Mouse (Mus musculus): ENCODE results near the gene Sh3d21. TPM values are rescaled to one million over a fixed set of nuclear protein-coding genes. Genes with fewer than 3 reads are reported as not detected.

The Sh3d21 gene
- total and polyA plus RNA-seq, 3 experiments, result 0.31 to 1.3 TPM; not detected in 1

DNA sequence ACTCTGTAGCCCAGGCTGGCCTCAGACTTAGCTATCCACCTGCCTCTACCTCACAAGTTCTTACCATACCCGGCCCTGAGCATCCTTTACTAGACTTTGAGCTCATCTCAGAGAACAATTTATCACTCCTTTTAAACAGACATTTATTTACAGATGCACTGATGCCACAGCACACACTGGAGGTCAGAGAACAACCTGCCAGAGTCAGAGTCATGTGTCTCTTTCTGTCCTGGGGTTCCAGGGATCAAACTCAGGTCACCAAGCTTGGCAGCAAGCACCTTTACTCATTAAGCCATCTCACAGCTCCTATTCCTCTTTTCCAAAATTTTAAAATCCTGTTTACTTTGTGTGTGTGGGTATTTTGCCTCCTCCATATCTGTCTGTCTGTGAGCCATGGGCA is 42.1 kb upstream of the Sh3d21 start:
- H3K27me3 ChIP-seq (ENCODE audit: control insufficient read depth in 1 of 2, insufficient read depth in 2 of 2, low read length in 2 of 2), result no peaks in the 10 kb centered on the region
- H3K36me3 ChIP-seq (ENCODE audit: control insufficient read depth in 1 of 2, insufficient read depth in 2 of 2, low read length in 2 of 2), result peaks cover 3 to 5% of the 10 kb centered on the region in 2 experiments; a peak in 3 of 4 replicates
- H3K79me2 ChIP-seq (ENCODE audit: control insufficient read depth, insufficient read depth, low read length, poor library complexity), result peaks cover 22% of the 10 kb centered on the region
- H3K9ac ChIP-seq (ENCODE audit: control insufficient read depth, low read depth, low read length, poor library complexity, severe bottlenecking), result no peak overlapping the region
- no peak overlapping the region for H3K4me3 ChIP-seq (ENCODE audit: control insufficient read depth in 1 of 2, insufficient read depth in 1 of 2, low read depth in 2 of 2, low read length in 2 of 2)
- no peak for DNase-seq (ENCODE audit: low read depth, low spot score)
- H3K9me3 ChIP-seq (replicated peaks; ENCODE audit: insufficient read depth, low read length), result no peaks in the 10 kb centered on the region
- H3K27ac ChIP-seq (ENCODE audit: control insufficient read depth, low read depth, low read length), result no peak overlapping the region
- peaks cover 1 to 9% of the 10 kb centered on the region in 2 experiments for H3K4me1 ChIP-seq (ENCODE audit: control insufficient read depth in 1 of 2, insufficient read depth in 2 of 2, low read length in 2 of 2)
- TF ChIP-seq MXI1 (IDR thresholded peaks at IDR 0.05; ENCODE audit: low read depth, low read length) (no peak), MAX (IDR thresholded peaks at IDR 0.05; ENCODE audit: low read length) (no peak), E2F4 (IDR thresholded peaks at IDR 0.05; ENCODE audit: borderline replicate concordance, low read depth, low read length) (no peak), BHLHE40 (IDR thresholded peaks at IDR 0.05; ENCODE audit: borderline replicate concordance, low read depth, low read length) (no peak), POLR2AphosphoS2 (IDR thresholded peaks at IDR 0.05; ENCODE audit: low read length) (no peak)

DNA sequence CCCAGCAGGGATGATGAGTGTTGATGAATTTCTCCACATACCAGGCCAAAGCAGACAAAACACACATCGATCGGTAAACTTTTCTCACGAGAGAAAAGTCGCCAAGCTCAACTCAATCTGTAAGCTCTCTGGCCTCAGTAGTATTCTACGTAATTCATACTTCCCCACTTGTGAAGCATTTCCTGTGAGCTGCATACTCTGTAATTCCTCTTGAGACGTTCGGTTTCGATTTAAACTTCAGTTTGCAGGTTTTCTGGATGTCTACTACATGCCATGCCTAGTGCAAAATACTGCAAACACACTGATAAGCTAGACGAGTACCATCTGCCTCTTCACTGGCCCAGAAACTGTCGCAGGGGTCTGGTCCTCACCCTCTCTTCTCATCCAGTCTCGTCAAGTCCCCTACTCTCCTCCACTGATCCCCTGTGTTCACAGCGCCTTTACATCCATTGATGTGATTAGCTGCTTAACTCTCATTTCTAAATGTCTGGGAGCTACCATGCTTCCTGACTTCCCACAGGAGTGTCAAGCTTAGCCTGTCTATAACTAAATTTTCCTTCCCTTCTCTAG is 41.5 kb upstream of the Sh3d21 start:
- Histone ChIP-seq H3K9me3 (replicated peaks; ENCODE audit: insufficient read depth, low read length) (no peaks in the 10 kb centered on the region), H3K79me2 (ENCODE audit: control insufficient read depth, insufficient read depth, low read length, poor library complexity) (peaks cover 28% of the 10 kb centered on the region), H3K4me1 (ENCODE audit: control insufficient read depth in 1 of 2, insufficient read depth in 2 of 2, low read length in 2 of 2) (peaks cover 4 to 12% of the 10 kb centered on the region in 2 experiments), H3K4me3 (ENCODE audit: control insufficient read depth in 1 of 2, insufficient read depth in 1 of 2, low read depth in 2 of 2, low read length in 2 of 2) (no peak overlapping the region), H3K27ac (ENCODE audit: control insufficient read depth, low read depth, low read length) (no peak overlapping the region), H3K36me3 (ENCODE audit: control insufficient read depth in 1 of 2, insufficient read depth in 2 of 2, low read length in 2 of 2) (peaks cover 6 to 12% of the 10 kb centered on the region in 2 experiments), H3K9ac (ENCODE audit: control insufficient read depth, low read depth, low read length, poor library complexity, severe bottlenecking) (no peak overlapping the region), H3K27me3 (ENCODE audit: control insufficient read depth in 1 of 2, insufficient read depth in 2 of 2, low read length in 2 of 2) (no peaks in the 10 kb centered on the region)
- DNase-seq (ENCODE audit: low read depth, low spot score), result no peak
- TF ChIP-seq MYB (IDR thresholded peaks at IDR 0.05; ENCODE audit: low read depth, low read length), result no peak

- Histone ChIP-seq H3K9me3 (replicated peaks; ENCODE audit: insufficient read depth, low read length) (no peaks in the 10 kb centered on the region), H3K4me1 (ENCODE audit: control insufficient read depth in 1 of 2, insufficient read depth in 2 of 2, low read length in 2 of 2) (peaks cover 8 to 16% of the 10 kb centered on the region in 2 experiments), H3K9ac (ENCODE audit: control insufficient read depth, low read depth, low read length, poor library complexity, severe bottlenecking) (peak overlapping the region; percentile 93), H3K79me2 (ENCODE audit: control insufficient read depth, insufficient read depth, low read length, poor library complexity) (peaks cover 35% of the 10 kb centered on the region), H3K36me3 (ENCODE audit: control insufficient read depth in 1 of 2, insufficient read depth in 2 of 2, low read length in 2 of 2) (peaks cover 9 to 18% of the 10 kb centered on the region in 2 experiments), H3K27me3 (ENCODE audit: control insufficient read depth in 1 of 2, insufficient read depth in 2 of 2, low read length in 2 of 2) (no peaks in the 10 kb centered on the region), H3K4me3 (ENCODE audit: control insufficient read depth in 1 of 2, insufficient read depth in 1 of 2, low read depth in 2 of 2, low read length in 2 of 2) (no peak overlapping the region; a peak in 2 of 4 replicates), H3K27ac (ENCODE audit: control insufficient read depth, low read depth, low read length) (peak overlapping the region; percentile 98)
- no peak for TF ChIP-seq E2F4 (IDR thresholded peaks at IDR 0.05; ENCODE audit: borderline replicate concordance, low read depth, low read length)
- no peak for TF ChIP-seq MAZ (IDR thresholded peaks at IDR 0.05; ENCODE audit: low read depth, low read length)
- TF ChIP-seq MAFK (IDR thresholded peaks at IDR 0.05; ENCODE audit: borderline replicate concordance, low read depth, low read length), result no peak
- TF ChIP-seq CHD2 (IDR thresholded peaks at IDR 0.05; ENCODE audit: low read length), result no peak
- TF ChIP-seq JUND (IDR thresholded peaks at IDR 0.05; ENCODE audit: low read depth, low read length), result no peak
- TF ChIP-seq TAL1 (IDR thresholded peaks at IDR 0.05; ENCODE audit: low read length), result no peak
- TF ChIP-seq ZKSCAN1 (IDR thresholded peaks at IDR 0.05; ENCODE audit: low read depth, low read length), result no peak
- TF ChIP-seq RCOR1 (IDR thresholded peaks at IDR 0.05; ENCODE audit: low read depth, low read length), result no peak
- TF ChIP-seq NELFE (IDR thresholded peaks at IDR 0.05; ENCODE audit: low read depth, low read length), result no peak
- TF ChIP-seq CTCF (IDR thresholded peaks at IDR 0.05 in 2 of 3, conservative IDR thresholded peaks at IDR 0.05 in 1 of 3; ENCODE audit: control insufficient read depth in 1 of 3, insufficient read depth in 1 of 3, low read depth in 2 of 3, low read length in 3 of 3, poor library complexity in 1 of 3, severe bottlenecking in 1 of 3), result no peak
- no peak for TF ChIP-seq USF2 (IDR thresholded peaks at IDR 0.05; ENCODE audit: borderline replicate concordance in 1 of 2, insufficient read depth in 1 of 2, low read depth in 1 of 2, low read length in 2 of 2)
- TF ChIP-seq EP300 (IDR thresholded peaks at IDR 0.05; ENCODE audit: low read depth in 1 of 2, low read length in 2 of 2), result no peak
- no peak for TF ChIP-seq SMC3 (IDR thresholded peaks at IDR 0.05; ENCODE audit: low read depth, low read length)
- no peak for TF ChIP-seq TCF12 (IDR thresholded peaks at IDR 0.05; ENCODE audit: low read depth, low read length)
- TF ChIP-seq GABPA (IDR thresholded peaks at IDR 0.05; ENCODE audit: low read depth, low read length), result no peak
- no peak for TF ChIP-seq SIN3A (IDR thresholded peaks at IDR 0.05; ENCODE audit: low read length)
- TF ChIP-seq UBTF (IDR thresholded peaks at IDR 0.05; ENCODE audit: borderline replicate concordance, insufficient read depth, low read depth, low read length), result no peak
- TF ChIP-seq ZNF384 (IDR thresholded peaks at IDR 0.05; ENCODE audit: low read depth, low read length), result no peak
- TF ChIP-seq ETS1 (IDR thresholded peaks at IDR 0.05; ENCODE audit: low read depth, low read length), result no peak
- no peak for TF ChIP-seq CHD1 (IDR thresholded peaks at IDR 0.05; ENCODE audit: low read depth, low read length)
- DNase-seq (ENCODE audit: low read depth, low spot score), result no peak
Observed at GRCm38 (mm10) chr4:126204016-126204415, 40.7 kb upstream of the Sh3d21 start.
